Mouse (Mus musculus) small intestine, adult 2 months (tissue): ENCODE measurements at regions not wholly inside any gene's neighbourhood (a gene's known extent, or its start where the extent isn't known, plus 50 kb on each side); places are given as distances from the start of the nearest gene placed in this dataset.
A peak's percentile ranks its signal among the peaks of the same experiment; 100 is the strongest.

ENCODE experiments used
- CTCF ChIP-seq: fragments of 200-500 bp; IDR thresholded peaks from 2 replicates; pipeline ENCODE4 v1.5.1; 2012; ENCODE audit warnings: low read depth, mild to moderate bottlenecking, control low read depth, inconsistent platforms, low read length, moderate library complexity, mixed read lengths; ENCODE audit not compliant: insufficient replicate concordance, insufficient read length; ENCODE audit errors: extremely low read depth
- POLR2A ChIP-seq: fragments of 200-500 bp; IDR thresholded peaks from 2 replicates; pipeline ENCODE4 v1.6.1; 2012; ENCODE audit warnings: low read depth, mild to moderate bottlenecking, control low read depth, inconsistent platforms, low read length, moderate library complexity

GRCm38 (mm10) chr2:147256696-147257095 is 62.7 kb upstream of the Nkx2-2 start:
- TF ChIP-seq CTCF: peak; percentile 77; the same call in 1 of the 2 replicates
- no peak for TF ChIP-seq POLR2A
